Mouse (Mus musculus): Measurements from ENCODE around the gene Slc7a7.

GRCm38 (mm10) chr14:54443712-54444618 lies 26.4 kb upstream of the Slc7a7 start:
- no peak for TF ChIP-seq CTCF (IDR thresholded peaks at IDR 0.05 in 2 of 3, conservative IDR thresholded peaks at IDR 0.05 in 1 of 3; ENCODE audit: control insufficient read depth in 1 of 3, insufficient read depth in 1 of 3, low read depth in 2 of 3, low read length in 3 of 3, poor library complexity in 1 of 3, severe bottlenecking in 1 of 3)
- no peak for TF ChIP-seq RCOR1 (IDR thresholded peaks at IDR 0.05; ENCODE audit: low read depth, low read length)
- no peak for TF ChIP-seq ETS1 (IDR thresholded peaks at IDR 0.05; ENCODE audit: low read depth, low read length)
- no peak for TF ChIP-seq NRF1 (IDR thresholded peaks at IDR 0.05; ENCODE audit: insufficient read depth, low read depth, low read length, poor library complexity, severe bottlenecking)
- TF ChIP-seq E2F4 (IDR thresholded peaks at IDR 0.05; ENCODE audit: borderline replicate concordance, low read depth, low read length) = no peak
- TF ChIP-seq POLR2A (IDR thresholded peaks at IDR 0.05; ENCODE audit: control insufficient read depth in 1 of 2, insufficient read depth in 1 of 2, low read depth in 1 of 2, low read length in 2 of 2, poor library complexity in 1 of 2) = no peak
